Mouse (Mus musculus) bone marrow macrophage, adult 2 months (primary cell): ENCODE results near the gene Plekha7.

Source experiments
- CTCF ChIP-seq: IDR thresholded peaks from 2 replicates; pipeline ENCODE4 v1.5.1; 2012; ENCODE audit warnings: low read depth, mild to moderate bottlenecking, low read length, moderate library complexity
- POLR2A ChIP-seq: IDR thresholded peaks from 2 replicates; pipeline ENCODE4 v1.6.1; 2012; ENCODE audit warnings: mild to moderate bottlenecking, low read depth, low read length, borderline replicate concordance

GRCm38 (mm10) chr7:116286173-116286572 is 22.0 kb downstream of the Plekha7 start:
- no peak for TF ChIP-seq CTCF
- TF ChIP-seq POLR2A = no peak
